Mouse (Mus musculus) stomach, embryonic 14.5 days (tissue): ENCODE measurements at regions not wholly inside any gene's neighbourhood (a gene's known extent, or its start where the extent isn't known, plus 50 kb on each side); places are given as distances from the start of the nearest gene placed in this dataset.

Source experiments
- ATAC-seq: fragments of 200-750 bp; cut with Nextera tagmentation; 2 replicates; pipeline ENCODE4 v1.8.0; 2017; ENCODE audit warnings: low read depth, moderate TSS enrichment; ENCODE audit not compliant: insufficient number of reproducible peaks, insufficient read depth, low FRiP score
- H3K27ac ChIP-seq: fragments of 300-500 bp; sonication (generic); 2 replicates; pipeline ENCODE4 v1.5.1; 2014; ENCODE audit warnings: mild to moderate bottlenecking, low read length, moderate library complexity, mixed read lengths
- H3K27me3 ChIP-seq: fragments of 300-500 bp; sonication (generic); 2 replicates; pipeline ENCODE4 v1.6.1; 2014; ENCODE audit warnings: low read length, control low read depth, mixed read lengths; ENCODE audit not compliant: control insufficient read depth, insufficient read depth
- H3K36me3 ChIP-seq: fragments of 300-500 bp; sonication (generic); 2 replicates; pipeline ENCODE4 v1.6.1; 2014; ENCODE audit warnings: mild to moderate bottlenecking, control low read depth, low read length, moderate library complexity, mixed read lengths; ENCODE audit not compliant: control insufficient read depth, insufficient read depth
- H3K4me1 ChIP-seq: fragments of 300-500 bp; sonication (generic); 2 replicates; pipeline ENCODE4 v1.6.1; 2014; ENCODE audit warnings: low read length, control low read depth, mixed read lengths; ENCODE audit not compliant: control insufficient read depth, insufficient read depth
- H3K4me2 ChIP-seq: fragments of 300-500 bp; sonication (generic); replicated peaks from 2 replicates; pipeline ENCODE4 v1.6.1; 2014; ENCODE audit warnings: low read depth, low read length, control low read depth
- H3K4me3 ChIP-seq: fragments of 300-500 bp; sonication (generic); 2 replicates; pipeline ENCODE4 v1.5.1; 2014; ENCODE audit warnings: low read depth, low read length, control low read depth
- H3K9ac ChIP-seq: fragments of 300-500 bp; sonication (generic); replicated peaks from 2 replicates; pipeline ENCODE4 v1.6.1; 2014; ENCODE audit warnings: low read depth, mild to moderate bottlenecking, control low read depth, low read length, moderate library complexity, mixed read lengths
- H3K9me3 ChIP-seq: fragments of 300-500 bp; sonication (generic); 2 replicates; pipeline ENCODE4 v1.6.1; 2016; ENCODE audit warnings: low read depth, low read length, control low read depth; ENCODE audit not compliant: control insufficient read depth
- WGBS: fragments of 180-500 bp; shearing (Covaris S2); extraction: QIAGEN DNeasy Blood & Tissue Kit; methylation state at CpG from one replicate; pipeline ENCODE4 v1.1.7; 2014; 5-methylcytosine and 5-hydroxymethylcytosine counted together

GRCm38 (mm10) chr1:73530326-73530725 lies 514.6 kb upstream of the Tnp1 start:
- no peaks in the 10 kb centered on the region for H3K36me3 ChIP-seq

GRCm38 (mm10) chr1:73528623-73529022 lies 512.9 kb upstream of the Tnp1 start:
- Histone ChIP-seq H3K27me3 (no peaks in the 10 kb centered on the region), H3K4me1 (no peaks in the 10 kb centered on the region), H3K9ac (no peak overlapping the region), H3K4me2 (no peak overlapping the region), H3K27ac (no peak overlapping the region), H3K4me3 (no peak overlapping the region), H3K9me3 (no peaks in the 10 kb centered on the region), H3K36me3 (no peaks in the 10 kb centered on the region)
- 82% methylated on average over 1 of the region's 1 CpGs for WGBS
- ATAC-seq: no peak

More at GRCm38 (mm10) chr1:73530326-73530725, 514.6 kb upstream of the Tnp1 start:
- Histone ChIP-seq H3K27me3 (no peaks in the 10 kb centered on the region), H3K9ac (no peak overlapping the region), H3K27ac (no peak overlapping the region), H3K4me3 (no peak overlapping the region), H3K4me2 (no peak overlapping the region), H3K4me1 (no peaks in the 10 kb centered on the region), H3K9me3 (no peaks in the 10 kb centered on the region)
- ATAC-seq: no peak
- WGBS: 42% methylated on average over 2 of the region's 2 CpGs

GRCm38 (mm10) chr1:73516441-73516840 lies 500.7 kb upstream of the Tnp1 start:
- Histone ChIP-seq H3K27ac (no peak overlapping the region), H3K4me2 (no peak overlapping the region), H3K36me3 (no peaks in the 10 kb centered on the region), H3K27me3 (no peaks in the 10 kb centered on the region), H3K9ac (no peak overlapping the region), H3K9me3 (no peaks in the 10 kb centered on the region), H3K4me1 (no peaks in the 10 kb centered on the region), H3K4me3 (no peak overlapping the region)
- WGBS: 65% methylated on average over 8 of the region's 8 CpGs
- no peak for ATAC-seq

GRCm38 (mm10) chr1:73515781-73516180 lies 500.1 kb upstream of the Tnp1 start:
- 86% methylated on average over 5 of the region's 5 CpGs for WGBS
- Histone ChIP-seq H3K27ac (no peak overlapping the region), H3K27me3 (no peaks in the 10 kb centered on the region)

GRCm38 (mm10) chr1:73513822-73514221 lies 498.1 kb upstream of the Tnp1 start:
- Histone ChIP-seq H3K4me1 (no peaks in the 10 kb centered on the region), H3K27ac (no peak overlapping the region), H3K4me3 (no peak overlapping the region), H3K27me3 (no peaks in the 10 kb centered on the region), H3K4me2 (no peak overlapping the region), H3K9me3 (no peaks in the 10 kb centered on the region), H3K36me3 (no peaks in the 10 kb centered on the region), H3K9ac (no peak overlapping the region)
- no peak for ATAC-seq
- WGBS: 55% methylated on average over 5 of the region's 5 CpGs

More at GRCm38 (mm10) chr1:73515781-73516180, 500.1 kb upstream of the Tnp1 start:
- Histone ChIP-seq H3K4me3 (no peak overlapping the region), H3K4me2 (no peak overlapping the region), H3K4me1 (no peaks in the 10 kb centered on the region), H3K9me3 (no peaks in the 10 kb centered on the region), H3K9ac (no peak overlapping the region), H3K36me3 (no peaks in the 10 kb centered on the region)
- no peak for ATAC-seq

GRCm38 (mm10) chr1:73512836-73513235 lies 497.1 kb upstream of the Tnp1 start:
- Histone ChIP-seq H3K27me3 (no peaks in the 10 kb centered on the region), H3K4me1 (no peaks in the 10 kb centered on the region), H3K9me3 (no peaks in the 10 kb centered on the region), H3K36me3 (no peaks in the 10 kb centered on the region), H3K4me3 (no peak overlapping the region), H3K9ac (no peak overlapping the region), H3K4me2 (no peak overlapping the region), H3K27ac (no peak overlapping the region)
- ATAC-seq: no peak
- WGBS: 98% methylated on average over 2 of the region's 2 CpGs

GRCm38 (mm10) chr1:73507071-73507754 lies 491.5 kb upstream of the Tnp1 start:
- peak; percentile 42; the same call in 1 of the 2 replicates for ATAC-seq
- Histone ChIP-seq H3K4me1 (peaks cover 2% of the 10 kb centered on the region; the same call in 1 of the 2 replicates), H3K27ac (no peak overlapping the region; the same call in 1 of the 2 replicates), H3K9me3 (no peaks in the 10 kb centered on the region), H3K4me2 (no peak overlapping the region), H3K27me3 (no peaks in the 10 kb centered on the region), H3K36me3 (no peaks in the 10 kb centered on the region), H3K9ac (no peak overlapping the region), H3K4me3 (no peak overlapping the region)
- 30% methylated on average over 10 of the region's 10 CpGs for WGBS

GRCm38 (mm10) chr1:73503611-73504010 lies 487.9 kb upstream of the Tnp1 start:
- Histone ChIP-seq H3K4me1 (peaks cover 2% of the 10 kb centered on the region; the same call in 1 of the 2 replicates), H3K36me3 (no peaks in the 10 kb centered on the region), H3K9ac (no peak overlapping the region), H3K27ac (no peak overlapping the region), H3K9me3 (no peaks in the 10 kb centered on the region), H3K4me2 (no peak overlapping the region), H3K27me3 (no peaks in the 10 kb centered on the region), H3K4me3 (no peak overlapping the region)
- WGBS: 86% methylated on average over 4 of the region's 4 CpGs
- no peak for ATAC-seq

- H3K4me3 ChIP-seq: no peak overlapping the region
- 78% methylated on average over 3 of the region's 3 CpGs for WGBS
- no peak overlapping the region for H3K4me2 ChIP-seq
- H3K4me1 ChIP-seq: no peaks in the 10 kb centered on the region
- H3K27ac ChIP-seq: no peak overlapping the region
- H3K27me3 ChIP-seq: no peaks in the 10 kb centered on the region
- no peak for ATAC-seq
- no peaks in the 10 kb centered on the region for H3K9me3 ChIP-seq
- no peaks in the 10 kb centered on the region for H3K36me3 ChIP-seq
- H3K9ac ChIP-seq: no peak overlapping the region
Observed at GRCm38 (mm10) chr1:73500671-73501070, 485.0 kb upstream of the Tnp1 start.
